ENCODE assay signal across 15 mouse cellular contexts in genomic region chr5:101590341-101591124, GRCm38 (mm10).
DNase-seq lines count a peak whose midpoint lies in the region; ATAC-seq lines count a peak whose summit lies in the region.
"Had no signal": no experiment of that assay in that cellular context is flagged by ENCODE, and none has a peak within 500 bp of the region (broad histone marks: within the 10 kb centered on the region; RNA-seq: fewer than 3 reads in every experiment).

No protein-coding gene starts in this region.

- H3K27me3 ChIP-seq in forebrain, embryonic 12.5 days = peaks cover 12% of the 10 kb centered on the region
- H3K27me3 ChIP-seq in forebrain, embryonic 11.5 days (ENCODE audit: control insufficient read depth, insufficient read depth, low read length) = no peaks in the 10 kb centered on the region
- peaks cover 16% of the 10 kb centered on the region; the same call in 1 of the 2 replicates for H3K27me3 ChIP-seq in midbrain, embryonic 12.5 days
- H3K27me3 ChIP-seq in midbrain, embryonic 16.5 days (ENCODE audit: control insufficient read depth, insufficient read depth, low read depth, low read length) = peaks cover 2% of the 10 kb centered on the region; the same call in 1 of the 2 replicates
- H3K27me3 ChIP-seq: liver, embryonic 13.5 days had no signal

- no peak overlapping the region for H3K9ac ChIP-seq in forebrain, embryonic 12.5 days
- H3K9ac ChIP-seq in forebrain, embryonic 11.5 days (ENCODE audit: low read length) = no peak overlapping the region
- no peak overlapping the region for H3K9ac ChIP-seq in midbrain, embryonic 12.5 days (replicated peaks)
- no peak overlapping the region for H3K9ac ChIP-seq in midbrain, embryonic 16.5 days (ENCODE audit: low read depth, low read length)
- H3K9ac ChIP-seq: liver, embryonic 13.5 days had no signal

- no peak for DNase-seq in forebrain, embryonic 11.5 days (ENCODE audit: low spot score)
- DNase-seq in mesoderm, embryonic 11.5 days (ENCODE audit: low read depth, low spot score) = peak; percentile 51
- DNase-seq in urinary bladder, postnatal 4 days (ENCODE audit: low spot score in 2 of 2) = no peak
- DNase-seq in gastrocnemius, adult 8-10 months (ENCODE audit: low spot score in 2 of 2) = no peak
- no peak for DNase-seq in lung, postnatal 10 days
- DNase-seq: adrenal gland, postnatal 14 days; cerebellum, adult 8-10 months; heart, adult 11 months; liver, embryonic 13.5 days; thymus, adult 2 months had no signal

- peaks cover 13% of the 10 kb centered on the region for H3K4me1 ChIP-seq in forebrain, embryonic 12.5 days
- no peaks in the 10 kb centered on the region for H3K4me1 ChIP-seq in forebrain, embryonic 11.5 days (replicated peaks; ENCODE audit: control insufficient read depth, insufficient read depth, low read length)
- H3K4me1 ChIP-seq in midbrain, embryonic 12.5 days = peaks cover 15% of the 10 kb centered on the region
- H3K4me1 ChIP-seq in midbrain, embryonic 16.5 days (ENCODE audit: control insufficient read depth, insufficient read depth, low read length) = no peaks in the 10 kb centered on the region
- H3K4me1 ChIP-seq: liver, embryonic 13.5 days had no signal

- 31% methylated on average over 12 of the region's 13 CpGs for whole genome bisulfite sequencing in forebrain, embryonic 12.5 days
- WGBS in forebrain, embryonic 11.5 days = 45% methylated on average over 12 of the region's 13 CpGs
- WGBS in midbrain, embryonic 12.5 days = 38% methylated on average over 13 of the region's 13 CpGs
- 31% methylated on average over 12 of the region's 13 CpGs for WGBS in midbrain, embryonic 16.5 days

- H3K36me3 ChIP-seq in forebrain, embryonic 12.5 days (replicated peaks) = no peaks in the 10 kb centered on the region
- no peaks in the 10 kb centered on the region for H3K36me3 ChIP-seq in forebrain, embryonic 11.5 days (ENCODE audit: control insufficient read depth, insufficient read depth, low read length)
- no peaks in the 10 kb centered on the region for H3K36me3 ChIP-seq in midbrain, embryonic 12.5 days
- H3K36me3 ChIP-seq in midbrain, embryonic 16.5 days (ENCODE audit: control insufficient read depth, insufficient read depth, low read length) = no peaks in the 10 kb centered on the region
- H3K36me3 ChIP-seq: limb, embryonic 10.5 days; liver, embryonic 13.5 days had no signal

- ATAC-seq in forebrain, embryonic 12.5 days (ENCODE audit: low FRiP score) = peak; percentile 68
- no peak for ATAC-seq in forebrain, embryonic 11.5 days (replicated peaks; ENCODE audit: low FRiP score)
- 0 out of 2 replicates have a peak, but pooled peaks have one; percentile 38 for ATAC-seq in midbrain, embryonic 12.5 days (ENCODE audit: low FRiP score, low read depth)
- ATAC-seq in midbrain, embryonic 16.5 days = no peak
- ATAC-seq: lung, postnatal 0 days had no signal

- H3K4me2 ChIP-seq in forebrain, embryonic 12.5 days = no peak overlapping the region
- H3K4me2 ChIP-seq in forebrain, embryonic 11.5 days (ENCODE audit: low read depth, low read length, severe bottlenecking) = no peak overlapping the region
- H3K4me2 ChIP-seq in midbrain, embryonic 12.5 days (replicated peaks) = no peak overlapping the region
- no peak overlapping the region for H3K4me2 ChIP-seq in midbrain, embryonic 16.5 days (ENCODE audit: low read length)
- H3K4me2 ChIP-seq: liver, embryonic 13.5 days had no signal

- H3K9me3 ChIP-seq in forebrain, embryonic 12.5 days = no peaks in the 10 kb centered on the region
- H3K9me3 ChIP-seq in forebrain, embryonic 11.5 days (ENCODE audit: control insufficient read depth, low read length) = no peaks in the 10 kb centered on the region
- no peaks in the 10 kb centered on the region for H3K9me3 ChIP-seq in midbrain, embryonic 12.5 days
- H3K9me3 ChIP-seq in midbrain, embryonic 16.5 days (replicated peaks; ENCODE audit: control insufficient read depth, low read length, poor library complexity, severe bottlenecking) = no peaks in the 10 kb centered on the region
- H3K9me3 ChIP-seq: limb, embryonic 10.5 days; liver, embryonic 13.5 days had no signal

- H3K4me3 ChIP-seq in forebrain, embryonic 12.5 days (replicated peaks) = no peak overlapping the region
- no peak overlapping the region for H3K4me3 ChIP-seq in forebrain, embryonic 11.5 days (ENCODE audit: low read depth, low read length)
- H3K4me3 ChIP-seq in midbrain, embryonic 12.5 days = no peak overlapping the region
- H3K4me3 ChIP-seq in midbrain, embryonic 16.5 days (ENCODE audit: low read depth, low read length) = no peak overlapping the region
- H3K4me3 ChIP-seq: limb, embryonic 10.5 days; liver, embryonic 13.5 days had no signal

- no peak overlapping the region for H3K27ac ChIP-seq in forebrain, embryonic 12.5 days
- no peak overlapping the region for H3K27ac ChIP-seq in forebrain, embryonic 11.5 days (ENCODE audit: low read depth, low read length)
- H3K27ac ChIP-seq in midbrain, embryonic 12.5 days (replicated peaks) = no peak overlapping the region
- H3K27ac ChIP-seq in midbrain, embryonic 16.5 days (ENCODE audit: low read length) = no peak overlapping the region
- H3K27ac ChIP-seq: limb, embryonic 10.5 days; liver, embryonic 13.5 days had no signal

Comparison
In these comparisons a context has a peak if more than half of its experiments do, and no peak if none do; other contexts are left out.
1. ATAC-seq: peak in forebrain, embryonic 12.5 days (single experiment) and midbrain, embryonic 12.5 days (single experiment); none in forebrain, embryonic 11.5 days (single experiment) and midbrain, embryonic 16.5 days (single experiment).